Mouse (Mus musculus) thymus, adult 18-20 months (tissue): ENCODE results near the gene Trnau1ap.

Source experiments
- DNase-seq, 2 experiments: peaks; one replicate each; pipeline ENCODE4 v3.0.0; 2022; ENCODE audit warnings: mixed read lengths in 2 of 2

Trnau1ap gene

GRCm38 (mm10) chr4:132329115-132329834, at the start of gene Trnau1ap:
Gene Trnau1ap, minus strand, starts transcription at chr4:132329538.
- DNase-seq, result peak; percentile 80

- DNase-seq, result no peak
Measured at GRCm38 (mm10) chr4:132373820-132374219, 44.5 kb upstream of the Trnau1ap start.

- DNase-seq, result no peak
Measured at GRCm38 (mm10) chr4:132369953-132370750, 40.8 kb upstream of the Trnau1ap start.

- DNase-seq, result no peak
Measured at GRCm38 (mm10) chr4:132367480-132368201, 38.3 kb upstream of the Trnau1ap start.

- no peak for DNase-seq
Measured at GRCm38 (mm10) chr4:132365450-132366060, 36.2 kb upstream of the Trnau1ap start.

GRCm38 (mm10) chr4:132363487-132363886, 34.1 kb upstream of the Trnau1ap start:
- no peak for DNase-seq

GRCm38 (mm10) chr4:132359510-132359909, 30.2 kb upstream of the Trnau1ap start:
- DNase-seq, result no peak

GRCm38 (mm10) chr4:132356170-132356569, 26.8 kb upstream of the Trnau1ap start:
- no peak for DNase-seq

- no peak for DNase-seq
Measured at GRCm38 (mm10) chr4:132355403-132355802, 26.1 kb upstream of the Trnau1ap start.

- no peak for DNase-seq
Measured at GRCm38 (mm10) chr4:132354571-132354970, 25.2 kb upstream of the Trnau1ap start.

GRCm38 (mm10) chr4:132353481-132353885, 24.1 kb upstream of the Trnau1ap start, which contains the start of gene Rcc1:
Gene Rcc1, minus strand, starts transcription at chr4:132353605.
- DNase-seq, result peak; percentile 90 to 94

- no peak for DNase-seq
Measured at GRCm38 (mm10) chr4:132352739-132353138, 23.4 kb upstream of the Trnau1ap start.

GRCm38 (mm10) chr4:132351401-132351800, 22.1 kb upstream of the Trnau1ap start:
- no peak for DNase-seq

- no peak for DNase-seq
Measured at GRCm38 (mm10) chr4:132350854-132351253, 21.5 kb upstream of the Trnau1ap start.

GRCm38 (mm10) chr4:132350123-132350740, 20.9 kb upstream of the Trnau1ap start:
- DNase-seq, result no peak

GRCm38 (mm10) chr4:132349495-132350122, 20.3 kb upstream of the Trnau1ap start:
- no peak for DNase-seq

- DNase-seq, result no peak
Measured at GRCm38 (mm10) chr4:132346661-132347060, 17.3 kb upstream of the Trnau1ap start.

GRCm38 (mm10) chr4:132346261-132346660, 16.9 kb upstream of the Trnau1ap start:
- DNase-seq, result no peak

- no peak for DNase-seq
Measured at GRCm38 (mm10) chr4:132345843-132346212, 16.5 kb upstream of the Trnau1ap start.

- DNase-seq, result peak; percentile 81
Measured at GRCm38 (mm10) chr4:132345135-132345842, 16.0 kb upstream of the Trnau1ap start.
